11 mouse cellular contexts compared by ENCODE assay signal in genomic region chr6:101251916-101252603, GRCm38 (mm10).
A peak's percentile ranks its signal among the peaks of the same experiment; 100 is the strongest.
DNase-seq lines count a peak whose midpoint lies in the region; ATAC-seq and TF ChIP-seq lines count a peak whose summit lies in the region.
"Had no signal": no experiment of that assay in that cellular context is flagged by ENCODE, and none has a peak within 500 bp of the region (broad histone marks: within the 10 kb centered on the region; RNA-seq: fewer than 3 reads in every experiment).

No protein-coding gene starts in this region.

- WGBS in forebrain, embryonic 15.5 days = 24% methylated on average over 12 of the region's 12 CpGs
- WGBS in limb, embryonic 13.5 days = 71% methylated on average over 12 of the region's 12 CpGs

- H3K4me1 ChIP-seq in forebrain, embryonic 15.5 days = peaks cover 12% of the 10 kb centered on the region
- H3K4me1 ChIP-seq in limb, embryonic 13.5 days = peaks cover 60% of the 10 kb centered on the region
- H3K4me1 ChIP-seq: liver, embryonic 12.5 days had no signal

- H3K27me3 ChIP-seq in forebrain, embryonic 15.5 days = no peaks in the 10 kb centered on the region
- peaks cover 16% of the 10 kb centered on the region; the same call in 1 of the 2 replicates for H3K27me3 ChIP-seq in limb, embryonic 13.5 days
- H3K27me3 ChIP-seq: liver, embryonic 12.5 days had no signal

- H3K9me3 ChIP-seq in forebrain, embryonic 15.5 days = no peaks in the 10 kb centered on the region
- H3K9me3 ChIP-seq in limb, embryonic 13.5 days = no peaks in the 10 kb centered on the region
- H3K9me3 ChIP-seq: liver, embryonic 12.5 days had no signal

- peak overlapping the region; percentile 54; the same call in 1 of the 2 replicates for H3K27ac ChIP-seq in layer of hippocampus, adult 2 months
- H3K27ac ChIP-seq in forebrain, embryonic 15.5 days (replicated peaks) = 0 out of 2 replicates have a peak overlapping the region, but pooled peaks have one; percentile 0
- peak overlapping the region; percentile 85; the same call in 1 of the 2 replicates for H3K27ac ChIP-seq in limb, embryonic 13.5 days
- H3K27ac ChIP-seq: liver, embryonic 12.5 days had no signal

- TF ChIP-seq CTCF in layer of hippocampus, adult 2 months (conservative IDR thresholded peaks at IDR 0.05) = no peak

- H3K9ac ChIP-seq in forebrain, embryonic 15.5 days (replicated peaks) = no peak overlapping the region
- H3K9ac ChIP-seq in limb, embryonic 13.5 days = no peak overlapping the region
- H3K9ac ChIP-seq: liver, embryonic 12.5 days had no signal

- no peaks in the 10 kb centered on the region for H3K36me3 ChIP-seq in forebrain, embryonic 15.5 days
- H3K36me3 ChIP-seq in limb, embryonic 13.5 days = no peaks in the 10 kb centered on the region
- H3K36me3 ChIP-seq: liver, embryonic 12.5 days had no signal

- no peak overlapping the region; the same call in 1 of the 2 replicates for H3K4me3 ChIP-seq in layer of hippocampus, adult 2 months
- H3K4me3 ChIP-seq in forebrain, embryonic 15.5 days = no peak overlapping the region
- no peak overlapping the region for H3K4me3 ChIP-seq in limb, embryonic 13.5 days
- H3K4me3 ChIP-seq: liver, embryonic 12.5 days had no signal

- H3K4me2 ChIP-seq in forebrain, embryonic 15.5 days (replicated peaks) = no peak overlapping the region
- no peak overlapping the region for H3K4me2 ChIP-seq in limb, embryonic 13.5 days (replicated peaks)
- H3K4me2 ChIP-seq: liver, embryonic 12.5 days had no signal

- peak in 1 of 2 experiments; percentile 30 for DNase-seq in layer of hippocampus, adult 2 months (ENCODE audit: low spot score in 2 of 2)
- no peak for DNase-seq in layer of hippocampus, postnatal 10 days (ENCODE audit: low spot score in 2 of 2)
- peak; percentile 81 for DNase-seq in brain, adult 2 months (ENCODE audit: low read depth, low spot score)
- no peak for DNase-seq in urinary bladder, postnatal 25 days (ENCODE audit: low spot score)
- DNase-seq in urinary bladder, postnatal 14 days (ENCODE audit: low spot score) = no peak
- DNase-seq: cerebellum, adult 11 months; embryo, embryonic 11 days; thymus, adult 2 months had no signal

- no peak for ATAC-seq in forebrain, embryonic 15.5 days (replicated peaks)
- ATAC-seq in limb, embryonic 13.5 days (ENCODE audit: low FRiP score, low read depth) = no peak
- ATAC-seq: liver, embryonic 12.5 days had no signal

Comparison
In these comparisons a context has a peak if more than half of its experiments do, and no peak if none do; other contexts are left out.
1. H3K27ac ChIP-seq: peak in every context shown above with its lines; median percentile 85 in limb, embryonic 13.5 days; 54 in layer of hippocampus, adult 2 months; 0 in forebrain, embryonic 15.5 days.